Mouse (Mus musculus) G1E (cell line): ENCODE results near the gene Ipo9.

Experiments
- CTCF ChIP-seq: IDR thresholded peaks from 2 replicates; pipeline ENCODE4 v1.5.1; 2012; ENCODE audit warnings: low read depth, low read length, inconsistent platforms, mixed read lengths
- GATA1 ChIP-seq: IDR thresholded peaks from 2 replicates; pipeline ENCODE4 v1.6.1; 2012; ENCODE audit warnings: borderline replicate concordance, low read length, inconsistent platforms, mixed read lengths
- POLR2AphosphoS5 ChIP-seq: IDR thresholded peaks from 2 replicates; pipeline ENCODE4 v1.6.1; 2012; ENCODE audit warnings: low read depth, low read length, inconsistent platforms; ENCODE audit not compliant: insufficient replicate concordance
- TAL1 ChIP-seq: conservative IDR thresholded peaks from 2 replicates; pipeline ENCODE4 v1.6.1; 2012; ENCODE audit warnings: low read depth, low read length, inconsistent platforms, mixed read lengths

DNA sequence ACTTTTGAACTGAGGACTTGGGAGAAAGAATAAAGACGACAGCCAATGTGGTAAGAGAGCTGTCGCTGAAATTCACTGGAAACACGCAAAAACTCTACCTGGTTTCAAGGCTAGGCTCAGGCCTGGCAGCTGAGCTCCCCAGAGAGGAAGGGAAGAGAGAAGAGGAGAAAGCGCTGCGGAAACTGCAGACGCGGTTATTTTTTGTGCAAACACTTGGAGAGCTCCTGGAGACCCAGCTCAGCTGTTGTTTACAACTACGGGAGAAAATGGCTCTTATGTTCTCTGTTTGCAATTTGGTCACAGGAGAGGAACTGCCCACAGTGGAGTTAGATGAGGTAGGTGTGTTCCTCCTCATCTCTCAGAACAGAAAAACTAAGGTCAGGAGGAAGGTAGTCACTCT, 32.4 kb upstream of the Ipo9 start:
- TF ChIP-seq CTCF (no peak), GATA1 (no peak), POLR2AphosphoS5 (no peak), TAL1 (no peak)
